Mouse (Mus musculus) kidney, embryonic 15.5 days (tissue): Measurements from ENCODE around the gene D1Pas1. TPM values are rescaled to one million over a fixed set of nuclear protein-coding genes. Genes with fewer than 3 reads are reported as not detected.

ENCODE experiments used
- ATAC-seq: fragments of 200-750 bp; cut with Nextera tagmentation; replicated peaks from 2 replicates; pipeline ENCODE4 v1.8.0; 2017; ENCODE audit warnings: moderate TSS enrichment; ENCODE audit not compliant: low FRiP score
- H3K27ac ChIP-seq: fragments of 300-500 bp; sonication (generic); 2 replicates; pipeline ENCODE4 v1.5.1; 2015; ENCODE audit warnings: mild to moderate bottlenecking, inconsistent platforms
- H3K27me3 ChIP-seq: fragments of 300-500 bp; sonication (generic); 2 replicates; pipeline ENCODE4 v1.6.1; 2015; ENCODE audit warnings: inconsistent platforms
- H3K36me3 ChIP-seq: fragments of 300-500 bp; sonication (generic); 2 replicates; pipeline ENCODE4 v1.6.1; 2015; ENCODE audit warnings: inconsistent platforms
- H3K4me1 ChIP-seq: fragments of 300-500 bp; sonication (generic); 2 replicates; pipeline ENCODE4 v1.6.1; 2015; ENCODE audit warnings: inconsistent platforms
- H3K4me2 ChIP-seq: fragments of 300-500 bp; sonication (generic); 2 replicates; pipeline ENCODE4 v1.6.1; 2015; ENCODE audit warnings: moderate library complexity, mild to moderate bottlenecking, inconsistent platforms
- H3K4me3 ChIP-seq: fragments of 300-500 bp; sonication (generic); replicated peaks from 2 replicates; pipeline ENCODE4 v1.5.1; 2015; ENCODE audit warnings: mild to moderate bottlenecking, inconsistent platforms
- H3K9ac ChIP-seq: fragments of 300-500 bp; sonication (generic); 2 replicates; pipeline ENCODE4 v1.6.1; 2015; ENCODE audit warnings: mild to moderate bottlenecking, inconsistent platforms
- H3K9me3 ChIP-seq: fragments of 300-500 bp; sonication (generic); replicated peaks from 2 replicates; pipeline ENCODE4 v1.6.1; 2016; ENCODE audit warnings: inconsistent platforms
- WGBS: fragments of 180-500 bp; shearing (Covaris S2); methylation state at CpG from one replicate; pipeline ENCODE4 v1.1.7; 2015; ENCODE audit warnings: mixed read lengths; 5-methylcytosine and 5-hydroxymethylcytosine counted together
- polyA plus RNA-seq: library from polyadenylated mRNA; unstranded; fragments of >200 nt; fragmentation: Nextera tagmentation; extraction: Ambion mirVana; gene quantifications from 2 replicates; pipeline ENCODE4 v1.2.1, GENCODE M21; 2015

D1Pas1 gene
- polyA plus RNA-seq, 1 experiment from 2014 or later = 0.10 TPM

DNA sequence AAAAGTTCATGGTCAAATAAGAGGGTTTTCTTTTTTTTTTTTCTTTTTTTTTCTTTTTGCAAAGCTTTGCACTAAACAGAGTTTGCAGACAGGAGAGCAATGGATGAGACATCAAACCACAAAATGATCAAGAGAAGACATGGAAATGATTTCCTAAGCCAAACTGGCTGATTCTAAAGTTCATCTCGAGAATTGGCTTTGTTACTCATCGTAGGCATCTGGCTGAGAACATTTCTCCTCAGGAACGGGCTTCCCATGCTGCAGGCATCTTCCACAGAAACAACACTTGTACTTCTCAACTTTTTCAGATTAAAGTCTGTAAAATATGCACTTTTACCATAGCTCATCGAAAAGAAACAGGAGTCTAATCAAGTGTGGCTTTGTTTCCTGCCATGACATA, 21.6 kb downstream of the D1Pas1 start:
- 91% methylated on average over 4 of the region's 4 CpGs for WGBS
- H3K4me1 ChIP-seq = no peaks in the 10 kb centered on the region
- no peak for ATAC-seq
- H3K36me3 ChIP-seq = no peaks in the 10 kb centered on the region
- no peak overlapping the region for H3K4me2 ChIP-seq
- no peaks in the 10 kb centered on the region for H3K27me3 ChIP-seq
- H3K4me3 ChIP-seq = no peak overlapping the region
- no peak overlapping the region for H3K9ac ChIP-seq
- H3K9me3 ChIP-seq = no peaks in the 10 kb centered on the region
- H3K27ac ChIP-seq = no peak overlapping the region

DNA sequence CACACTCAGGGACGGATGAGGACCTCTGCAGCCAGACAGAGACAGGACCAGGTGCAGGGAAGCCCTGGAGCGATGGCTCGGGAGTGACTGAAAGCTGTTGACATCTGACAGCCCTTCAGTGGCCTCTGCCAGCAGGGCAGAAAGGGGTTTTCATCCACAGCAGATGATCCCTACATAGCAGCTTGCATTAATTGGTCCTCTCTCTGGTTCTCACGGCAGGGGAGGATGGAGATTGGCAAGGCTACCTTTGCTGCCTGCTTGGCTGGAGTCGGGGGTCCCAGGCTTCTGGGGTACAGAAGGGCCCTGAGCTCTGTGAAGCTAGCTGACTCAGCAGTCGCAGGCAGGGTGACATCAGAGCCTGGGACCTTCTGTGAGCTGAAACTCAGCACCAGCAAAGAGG, 24.3 kb downstream of the D1Pas1 start:
- Histone ChIP-seq H3K4me3 (no peak overlapping the region), H3K36me3 (no peaks in the 10 kb centered on the region), H3K9ac (no peak overlapping the region), H3K4me2 (no peak overlapping the region), H3K27ac (no peak overlapping the region), H3K9me3 (no peaks in the 10 kb centered on the region), H3K27me3 (no peaks in the 10 kb centered on the region), H3K4me1 (no peaks in the 10 kb centered on the region)
- 77% methylated on average over 6 of the region's 6 CpGs for WGBS
- ATAC-seq = no peak

DNA sequence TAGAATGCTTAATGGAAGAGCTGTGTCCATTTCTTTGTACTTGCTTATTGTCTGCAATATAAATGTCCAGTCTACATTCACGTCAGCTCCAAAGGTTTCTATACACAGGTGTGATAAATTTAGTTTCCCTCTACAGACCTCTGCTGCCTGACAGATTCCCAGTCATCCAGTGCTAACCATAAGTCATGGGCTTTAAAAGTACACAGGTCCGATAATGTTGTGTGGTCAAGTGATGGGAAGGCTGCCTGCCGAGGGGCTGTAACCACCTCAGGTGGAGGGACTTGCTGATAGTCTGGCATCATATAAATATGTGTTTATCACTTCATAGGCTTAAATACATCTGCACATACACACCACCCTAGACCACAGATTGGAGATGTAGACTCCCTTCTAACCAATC, 24.9 kb downstream of the D1Pas1 start:
- H3K9ac ChIP-seq = no peak overlapping the region
- ATAC-seq = no peak
- no peak overlapping the region for H3K4me3 ChIP-seq
- H3K27ac ChIP-seq = no peak overlapping the region
- no peaks in the 10 kb centered on the region for H3K36me3 ChIP-seq
- no peak overlapping the region for H3K4me2 ChIP-seq
- H3K9me3 ChIP-seq = no peaks in the 10 kb centered on the region
- H3K27me3 ChIP-seq = no peaks in the 10 kb centered on the region
- 95% methylated on average over 3 of the region's 3 CpGs for WGBS
- no peaks in the 10 kb centered on the region for H3K4me1 ChIP-seq

DNA sequence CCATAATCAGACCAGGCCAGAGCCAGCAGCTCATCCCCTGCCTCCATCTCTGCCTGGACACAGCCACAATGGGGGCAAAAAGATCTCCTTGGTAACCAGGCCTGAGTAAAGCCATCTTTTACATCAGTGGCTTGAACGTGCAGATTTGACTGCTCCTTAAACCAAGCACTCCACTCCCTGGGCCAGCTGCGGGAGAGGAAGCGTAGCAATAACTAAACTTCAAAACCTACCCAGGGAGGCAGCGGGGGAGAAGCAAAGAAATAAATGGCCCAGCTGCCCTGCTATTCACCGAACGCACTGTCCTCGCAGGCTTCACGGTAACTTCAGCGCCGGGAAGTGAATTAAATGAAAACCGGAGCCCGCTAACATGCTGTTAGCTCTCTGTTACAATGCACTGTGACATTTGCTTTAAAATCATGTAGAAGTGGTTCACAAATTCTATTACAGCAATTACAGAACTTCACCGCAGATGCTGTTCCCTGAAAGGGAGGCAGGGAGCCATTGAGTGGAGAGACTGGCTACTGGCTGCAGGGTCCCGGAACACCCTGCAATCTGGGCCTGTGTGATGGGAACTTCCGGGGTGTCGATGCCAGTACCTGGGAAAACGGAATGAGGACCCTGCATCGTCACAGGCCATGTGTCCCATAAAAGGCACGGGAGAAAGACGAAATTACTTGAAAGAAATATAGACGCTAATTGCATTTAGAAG, 30.5 kb downstream of the D1Pas1 start:
- 86% methylated on average over 21 of the region's 21 CpGs for WGBS
- H3K4me2 ChIP-seq = no peak overlapping the region
- H3K4me1 ChIP-seq = no peaks in the 10 kb centered on the region
- no peak for ATAC-seq
- H3K27ac ChIP-seq = no peak overlapping the region
- H3K4me3 ChIP-seq = no peak overlapping the region
- H3K36me3 ChIP-seq = no peaks in the 10 kb centered on the region
- no peak overlapping the region for H3K9ac ChIP-seq
- H3K9me3 ChIP-seq = no peaks in the 10 kb centered on the region
- no peaks in the 10 kb centered on the region for H3K27me3 ChIP-seq

DNA sequence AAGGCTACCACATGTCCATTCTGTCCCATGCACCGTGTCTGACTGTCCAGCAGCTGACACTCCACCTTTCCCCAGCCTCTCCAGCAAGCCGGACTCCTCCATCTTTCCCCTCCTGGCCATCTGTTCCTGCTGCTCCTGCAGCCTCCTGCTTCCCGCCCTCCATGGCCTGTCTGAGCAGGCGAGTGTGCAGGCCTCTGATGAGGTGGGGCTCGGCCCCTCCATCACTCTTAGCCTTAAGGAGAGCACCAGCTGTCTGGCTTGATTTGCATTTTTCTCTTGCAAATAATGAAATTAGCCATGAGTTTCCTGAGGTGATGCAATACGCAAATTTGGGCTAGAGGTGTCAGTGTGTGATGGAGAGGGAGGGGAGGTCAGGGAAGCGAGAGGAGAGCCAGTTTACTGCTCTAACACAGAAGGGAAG, 36.2 kb downstream of the D1Pas1 start:
- Histone ChIP-seq H3K4me1 (no peaks in the 10 kb centered on the region), H3K27ac (no peak overlapping the region), H3K4me2 (no peak overlapping the region), H3K4me3 (no peak overlapping the region), H3K36me3 (no peaks in the 10 kb centered on the region), H3K9me3 (no peaks in the 10 kb centered on the region), H3K27me3 (no peaks in the 10 kb centered on the region), H3K9ac (no peak overlapping the region)
- ATAC-seq = no peak
- 48% methylated on average over 7 of the region's 7 CpGs for WGBS

DNA sequence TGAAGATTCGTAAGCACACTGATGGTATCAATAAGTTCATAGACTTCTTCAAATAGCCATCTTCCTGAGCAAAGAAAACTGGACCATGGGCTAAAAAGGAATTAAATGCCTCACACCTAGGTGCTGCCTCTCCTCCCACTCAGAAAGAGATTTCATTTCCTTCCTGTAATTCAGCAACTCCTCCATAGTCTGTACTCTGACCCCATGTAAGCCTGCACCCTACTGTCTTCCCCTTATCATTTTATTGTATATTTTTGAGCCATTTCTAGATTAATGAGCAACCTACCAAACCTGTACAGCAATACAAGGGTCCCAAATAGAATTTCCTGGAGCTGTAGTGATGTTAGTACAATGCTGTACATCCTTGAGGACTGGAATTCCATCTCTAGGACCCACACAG, 37.1 kb downstream of the D1Pas1 start:
- Histone ChIP-seq H3K9ac (no peak overlapping the region), H3K27me3 (no peaks in the 10 kb centered on the region), H3K4me1 (no peaks in the 10 kb centered on the region), H3K4me3 (no peak overlapping the region), H3K9me3 (no peaks in the 10 kb centered on the region), H3K36me3 (no peaks in the 10 kb centered on the region), H3K4me2 (no peak overlapping the region), H3K27ac (no peak overlapping the region)
- ATAC-seq = no peak
- WGBS = 82% methylated on average over 1 of the region's 1 CpGs

DNA sequence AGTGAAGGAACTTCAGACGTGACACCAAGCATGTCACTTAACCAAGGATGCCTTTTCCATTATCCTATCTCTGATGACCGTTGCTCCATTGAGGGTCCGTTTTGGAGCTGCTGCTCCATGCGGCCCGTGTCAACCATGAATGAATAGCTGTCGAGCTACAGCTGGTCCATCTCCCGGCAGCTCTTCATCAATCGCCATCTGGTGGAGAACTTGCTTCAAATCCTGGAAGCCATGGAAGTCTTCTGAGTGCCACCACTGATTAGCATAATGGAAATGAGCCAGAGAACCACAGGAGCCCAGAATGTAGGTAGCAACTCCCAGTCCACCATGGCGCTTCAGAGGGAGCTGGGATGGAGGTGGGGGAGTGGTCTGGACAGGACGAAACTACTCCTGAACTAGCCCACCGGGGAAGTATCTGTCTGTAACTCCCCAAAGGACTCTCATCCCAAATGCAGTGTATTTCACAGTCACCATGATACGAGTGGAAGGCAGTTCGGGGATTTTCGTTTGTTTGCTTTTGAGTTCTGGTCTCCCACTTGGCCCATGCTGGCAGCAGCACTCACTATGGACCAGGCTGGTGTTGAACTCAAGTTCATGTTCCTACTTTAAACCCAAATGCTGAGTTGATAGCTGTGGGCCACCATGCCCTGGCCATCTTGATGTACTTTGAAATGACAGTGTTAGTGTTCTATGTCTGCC, 39.2 kb downstream of the D1Pas1 start:
- WGBS = 83% methylated on average over 14 of the region's 14 CpGs
- H3K36me3 ChIP-seq = no peaks in the 10 kb centered on the region
- H3K4me1 ChIP-seq = no peaks in the 10 kb centered on the region
- no peak overlapping the region for H3K27ac ChIP-seq
- no peak overlapping the region for H3K4me2 ChIP-seq
- H3K4me3 ChIP-seq = no peak overlapping the region
- H3K9me3 ChIP-seq = no peaks in the 10 kb centered on the region
- H3K9ac ChIP-seq = no peak overlapping the region
- H3K27me3 ChIP-seq = no peaks in the 10 kb centered on the region
- no peak for ATAC-seq

DNA sequence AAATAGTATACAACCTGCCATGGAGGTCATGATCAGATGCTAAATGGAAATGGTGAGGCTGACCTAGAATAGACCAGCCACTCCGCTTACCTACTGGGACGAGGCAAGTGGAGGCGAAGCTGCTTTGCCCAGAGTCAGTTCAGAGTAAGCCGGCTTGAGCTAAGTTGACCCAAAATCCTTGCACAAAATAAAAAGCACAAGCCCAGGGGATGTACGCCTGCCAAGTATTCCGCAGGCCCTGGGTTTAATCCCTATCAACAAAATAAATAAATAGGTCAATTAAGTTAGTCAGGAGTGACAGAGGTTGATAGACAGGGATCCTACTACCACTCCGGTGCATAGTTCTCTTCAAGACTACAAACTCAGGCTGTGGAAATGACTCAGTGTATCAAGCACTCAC, 41.0 kb downstream of the D1Pas1 start:
- no peaks in the 10 kb centered on the region for H3K27me3 ChIP-seq

DNA sequence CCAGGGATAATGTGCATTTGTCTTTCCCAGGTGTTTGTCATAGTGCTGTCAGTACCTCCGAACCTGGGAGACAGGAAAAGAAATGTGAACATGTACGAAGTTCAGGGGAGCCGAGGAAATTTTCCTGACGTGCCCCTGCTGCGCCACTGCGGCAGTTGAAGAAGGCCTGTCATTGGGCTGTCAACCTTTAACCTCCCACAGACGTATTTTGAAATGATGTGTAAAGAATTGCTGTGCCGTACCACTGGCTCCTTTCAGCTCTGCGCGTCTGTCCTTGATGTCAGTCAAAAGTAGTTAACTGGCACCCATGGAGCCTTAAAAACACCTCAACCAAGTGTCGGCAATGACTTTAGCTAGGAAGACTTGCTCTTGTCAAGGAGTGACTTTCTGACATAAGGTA, 42.9 kb downstream of the D1Pas1 start:
- ATAC-seq = no peak
- WGBS = 83% methylated on average over 11 of the region's 11 CpGs
- Histone ChIP-seq H3K4me3 (no peak overlapping the region), H3K36me3 (no peaks in the 10 kb centered on the region), H3K9me3 (no peaks in the 10 kb centered on the region), H3K4me2 (no peak overlapping the region), H3K27ac (no peak overlapping the region), H3K4me1 (no peaks in the 10 kb centered on the region), H3K27me3 (no peaks in the 10 kb centered on the region), H3K9ac (no peak overlapping the region)

More for the DNA sequence above, 41.0 kb downstream of the D1Pas1 start:
- Histone ChIP-seq H3K4me1 (no peaks in the 10 kb centered on the region), H3K4me2 (no peak overlapping the region), H3K36me3 (no peaks in the 10 kb centered on the region), H3K9ac (no peak overlapping the region), H3K27ac (no peak overlapping the region), H3K4me3 (no peak overlapping the region), H3K9me3 (no peaks in the 10 kb centered on the region)
- no peak for ATAC-seq
- 89% methylated on average over 7 of the region's 7 CpGs for WGBS

DNA sequence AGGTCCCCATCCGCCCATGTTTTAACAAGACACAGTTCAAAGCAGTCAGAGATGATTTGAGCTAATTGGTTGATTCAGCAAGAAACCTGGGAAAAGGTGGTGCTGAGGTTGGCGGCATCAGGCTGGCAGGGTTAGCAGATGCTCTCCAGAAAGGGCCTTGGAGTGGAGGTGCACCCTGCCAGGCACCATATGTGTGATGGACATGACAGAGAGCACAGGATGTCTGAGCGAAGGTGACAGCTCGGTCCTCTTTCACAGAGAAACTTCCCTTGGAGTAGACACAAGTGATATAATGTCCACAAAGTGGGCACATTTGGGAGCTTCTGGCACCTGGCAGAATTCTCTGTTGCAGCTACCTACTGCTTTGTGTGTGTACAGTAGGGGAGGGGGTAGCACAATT, 44.4 kb downstream of the D1Pas1 start:
- Histone ChIP-seq H3K36me3 (no peaks in the 10 kb centered on the region), H3K27ac (no peak overlapping the region), H3K4me1 (no peaks in the 10 kb centered on the region), H3K4me3 (no peak overlapping the region), H3K27me3 (no peaks in the 10 kb centered on the region), H3K9ac (no peak overlapping the region), H3K9me3 (no peaks in the 10 kb centered on the region), H3K4me2 (no peak overlapping the region)
- no peak for ATAC-seq
- WGBS = 92% methylated on average over 4 of the region's 4 CpGs

DNA sequence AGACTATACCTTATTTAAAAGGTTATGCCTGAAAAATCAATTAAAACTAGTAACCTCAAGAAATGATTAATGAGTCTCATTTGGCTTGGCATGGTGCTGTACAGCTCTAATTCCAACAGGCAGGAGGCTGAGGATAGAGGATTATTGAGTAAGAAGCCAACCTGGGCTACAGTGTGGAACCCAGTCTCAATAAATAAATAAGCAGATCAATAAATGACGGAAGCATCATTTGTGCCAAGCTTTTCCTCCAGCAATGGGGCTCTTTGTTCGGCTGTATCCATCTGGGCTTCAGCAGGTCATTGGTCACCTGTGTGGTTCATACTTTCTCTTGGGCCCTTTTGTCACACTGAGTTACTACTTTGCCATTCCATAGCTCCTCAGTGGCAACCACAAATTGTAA, 46.9 kb downstream of the D1Pas1 start:
- H3K9me3 ChIP-seq = no peaks in the 10 kb centered on the region
- H3K4me1 ChIP-seq = no peaks in the 10 kb centered on the region
- ATAC-seq = no peak
- no peak overlapping the region for H3K4me2 ChIP-seq
- H3K36me3 ChIP-seq = no peaks in the 10 kb centered on the region
- H3K4me3 ChIP-seq = no peak overlapping the region
- H3K9ac ChIP-seq = no peak overlapping the region
- no peak overlapping the region for H3K27ac ChIP-seq
- H3K27me3 ChIP-seq = no peaks in the 10 kb centered on the region
- 85% methylated on average over 2 of the region's 2 CpGs for WGBS

DNA sequence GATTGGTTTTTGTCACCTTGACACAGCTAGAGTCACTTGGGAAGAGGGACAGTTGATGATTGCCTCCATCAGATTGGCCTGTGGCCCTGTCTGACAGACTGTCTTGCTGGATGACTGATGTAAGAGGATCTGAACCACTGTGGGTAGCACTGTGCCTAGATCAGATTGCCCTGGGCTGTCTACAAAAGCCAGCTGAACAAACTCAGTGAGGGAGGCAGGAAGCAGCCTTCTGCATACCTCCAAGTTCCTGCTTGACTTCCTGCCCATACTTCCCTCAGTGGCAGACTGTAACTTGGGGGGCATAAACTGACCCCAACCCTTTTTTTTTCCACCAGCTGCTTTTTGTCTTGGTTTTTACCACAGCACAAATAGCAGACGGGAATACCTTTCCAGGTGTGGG, 48.5 kb downstream of the D1Pas1 start:
- no peaks in the 10 kb centered on the region for H3K36me3 ChIP-seq
- no peak overlapping the region for H3K4me2 ChIP-seq
- ATAC-seq = no peak
- H3K4me3 ChIP-seq = no peak overlapping the region
- H3K27ac ChIP-seq = no peak overlapping the region
- no peak overlapping the region for H3K9ac ChIP-seq
- 58% methylated on average over 1 of the region's 1 CpGs for WGBS
- no peaks in the 10 kb centered on the region for H3K9me3 ChIP-seq
- H3K27me3 ChIP-seq = no peaks in the 10 kb centered on the region
- H3K4me1 ChIP-seq = no peaks in the 10 kb centered on the region

DNA sequence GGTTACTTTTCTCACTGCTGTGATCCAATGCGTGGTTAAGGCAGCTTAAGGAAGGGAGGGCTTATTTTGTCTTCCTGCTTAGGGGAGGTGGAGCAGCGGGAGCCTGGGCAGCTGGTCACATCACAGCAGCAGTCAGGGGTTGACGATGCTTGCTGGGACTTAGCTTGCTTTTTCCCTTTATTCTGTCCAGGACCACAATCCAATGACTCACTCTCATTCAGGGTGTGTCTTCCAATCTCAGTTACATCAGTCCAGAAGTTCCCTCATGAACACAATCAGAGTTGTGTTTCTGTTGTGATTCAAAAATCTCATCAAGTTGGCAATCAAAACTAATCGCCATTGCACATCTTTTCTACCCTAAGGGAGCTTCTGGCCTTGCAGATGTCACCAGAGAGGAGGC, 48.9 kb downstream of the D1Pas1 start:
- Histone ChIP-seq H3K4me3 (no peak overlapping the region), H3K9me3 (no peaks in the 10 kb centered on the region), H3K27me3 (no peaks in the 10 kb centered on the region), H3K27ac (no peak overlapping the region), H3K9ac (no peak overlapping the region), H3K36me3 (no peaks in the 10 kb centered on the region), H3K4me1 (no peaks in the 10 kb centered on the region), H3K4me2 (no peak overlapping the region)
- ATAC-seq = no peak
- 56% methylated on average over 4 of the region's 4 CpGs for WGBS
